Mouse (Mus musculus) hindbrain, embryonic 10.5 days (tissue): ENCODE measurements around the gene Fuk. TPM values are rescaled to one million over a fixed set of nuclear protein-coding genes. Genes with fewer than 3 reads are reported as not detected.
"Not testable (repeated sequence)": the region's sequence is repeated elsewhere in the genome, so short reads cannot be mapped to it uniquely, and the experiment has no call there.

Experiments
- DNase-seq: peaks from one replicate; pipeline ENCODE4 v3.0.0-alpha.2; 2017; ENCODE audit warnings: low spot score
- H3K27ac ChIP-seq: fragments of 300-500 bp; sonication (generic); 2 replicates; pipeline ENCODE4 v1.5.1; 2016; ENCODE audit warnings: mild to moderate bottlenecking, moderate library complexity
- H3K27me3 ChIP-seq: fragments of 300-500 bp; sonication (generic); 2 replicates; pipeline ENCODE4 v1.6.1; 2016; ENCODE audit warnings: mild to moderate bottlenecking; ENCODE audit not compliant: poor library complexity, insufficient read depth, severe bottlenecking
- H3K36me3 ChIP-seq: fragments of 300-500 bp; sonication (generic); 2 replicates; pipeline ENCODE4 v1.6.1; 2016; ENCODE audit warnings: mild to moderate bottlenecking, moderate library complexity
- H3K4me1 ChIP-seq: fragments of 300-500 bp; sonication (generic); replicated peaks from 2 replicates; pipeline ENCODE4 v1.6.1; 2016; ENCODE audit warnings: mild to moderate bottlenecking
- H3K4me3 ChIP-seq: fragments of 300-500 bp; sonication (generic); 2 replicates; pipeline ENCODE4 v1.5.1; 2016; ENCODE audit warnings: mild to moderate bottlenecking, moderate library complexity
- H3K9me3 ChIP-seq: fragments of 300-500 bp; sonication (generic); 2 replicates; pipeline ENCODE4 v1.6.1; 2016; ENCODE audit warnings: mild to moderate bottlenecking, moderate library complexity
- WGBS: fragments of 180-500 bp; shearing (Covaris S2); methylation state at CpG from one replicate; pipeline ENCODE4 v1.1.7; 2016; 5-methylcytosine and 5-hydroxymethylcytosine counted together
- polyA plus RNA-seq: library from polyadenylated mRNA; unstranded; fragments of >200 nt; fragmentation: Nextera tagmentation; extraction: Ambion mirVana; gene quantifications from 2 replicates; pipeline ENCODE4 v1.2.1, GENCODE M21; 2016

The Fuk gene
- polyA plus RNA-seq, 1 experiment from 2014 or later: 11.3 TPM

GRCm38 (mm10) chr8:110888860-110889259, 13.4 kb downstream of the Fuk start:
- WGBS: 93% methylated on average over 16 of the region's 16 CpGs
- Histone ChIP-seq H3K4me3 (no peak overlapping the region), H3K4me1 (peaks cover 9% of the 10 kb centered on the region), H3K27ac (no peak overlapping the region), H3K9me3 (no peaks in the 10 kb centered on the region), H3K36me3 (peaks cover 84% of the 10 kb centered on the region), H3K27me3 (no peaks in the 10 kb centered on the region)
- no peak for DNase-seq

- 94% methylated on average over 8 of the region's 8 CpGs for WGBS
Observed at GRCm38 (mm10) chr8:110888441-110888840, 13.8 kb downstream of the Fuk start.

GRCm38 (mm10) chr8:110887551-110887950, 14.7 kb downstream of the Fuk start:
- DNase-seq: no peak
- WGBS: 88% methylated on average over 10 of the region's 10 CpGs
- peaks cover 84% of the 10 kb centered on the region for H3K36me3 ChIP-seq

More at GRCm38 (mm10) chr8:110888441-110888840, 13.8 kb downstream of the Fuk start:
- Histone ChIP-seq H3K27ac (no peak overlapping the region), H3K27me3 (no peaks in the 10 kb centered on the region), H3K9me3 (no peaks in the 10 kb centered on the region), H3K36me3 (peaks cover 84% of the 10 kb centered on the region), H3K4me3 (no peak overlapping the region), H3K4me1 (peaks cover 9% of the 10 kb centered on the region)
- no peak for DNase-seq

GRCm38 (mm10) chr8:110886634-110887033, 15.7 kb downstream of the Fuk start:
- Histone ChIP-seq H3K27me3 (no peaks in the 10 kb centered on the region), H3K4me3 (no peak overlapping the region), H3K36me3 (peaks cover 88% of the 10 kb centered on the region), H3K9me3 (no peaks in the 10 kb centered on the region), H3K4me1 (peaks cover 9% of the 10 kb centered on the region), H3K27ac (no peak overlapping the region)
- WGBS: 91% methylated on average over 3 of the region's 3 CpGs
- DNase-seq: no peak

More at GRCm38 (mm10) chr8:110887551-110887950, 14.7 kb downstream of the Fuk start:
- H3K27me3 ChIP-seq: no peaks in the 10 kb centered on the region
- no peaks in the 10 kb centered on the region for H3K9me3 ChIP-seq
- H3K4me1 ChIP-seq: peaks cover 9% of the 10 kb centered on the region
- no peak overlapping the region for H3K4me3 ChIP-seq
- H3K27ac ChIP-seq: no peak overlapping the region

GRCm38 (mm10) chr8:110883824-110884223, 18.5 kb downstream of the Fuk start:
- peaks cover 97% of the 10 kb centered on the region for H3K36me3 ChIP-seq

GRCm38 (mm10) chr8:110881741-110882310, 20.5 kb downstream of the Fuk start:
- Histone ChIP-seq H3K4me3 (no peak overlapping the region), H3K9me3 (no peaks in the 10 kb centered on the region), H3K27me3 (no peaks in the 10 kb centered on the region), H3K27ac (no peak overlapping the region), H3K36me3 (peaks cover 100% of the 10 kb centered on the region), H3K4me1 (no peaks in the 10 kb centered on the region)
- DNase-seq: no peak
- 93% methylated on average over 10 of the region's 10 CpGs for WGBS

More at GRCm38 (mm10) chr8:110883824-110884223, 18.5 kb downstream of the Fuk start:
- H3K27ac ChIP-seq: no peak overlapping the region
- no peaks in the 10 kb centered on the region for H3K27me3 ChIP-seq
- no peak overlapping the region for H3K4me3 ChIP-seq
- no peaks in the 10 kb centered on the region for H3K4me1 ChIP-seq
- no peak for DNase-seq
- H3K9me3 ChIP-seq: no peaks in the 10 kb centered on the region
- WGBS: 96% methylated on average over 18 of the region's 18 CpGs

- H3K36me3 ChIP-seq: peaks cover 100% of the 10 kb centered on the region
- 90% methylated on average over 4 of the region's 4 CpGs for WGBS
- DNase-seq: no peak
- no peak overlapping the region for H3K4me3 ChIP-seq
- no peaks in the 10 kb centered on the region for H3K9me3 ChIP-seq
- H3K27ac ChIP-seq: no peak overlapping the region
- no peaks in the 10 kb centered on the region for H3K27me3 ChIP-seq
- H3K4me1 ChIP-seq: no peaks in the 10 kb centered on the region
Observed at GRCm38 (mm10) chr8:110877862-110878261, 24.4 kb downstream of the Fuk start.

- peaks cover 100% of the 10 kb centered on the region for H3K36me3 ChIP-seq
- no peak overlapping the region for H3K4me3 ChIP-seq
- H3K4me1 ChIP-seq: no peaks in the 10 kb centered on the region
- H3K27me3 ChIP-seq: no peaks in the 10 kb centered on the region
- WGBS: 97% methylated on average over 2 of the region's 2 CpGs
- no peak overlapping the region for H3K27ac ChIP-seq
- no peak for DNase-seq
- H3K9me3 ChIP-seq: no peaks in the 10 kb centered on the region
Observed at GRCm38 (mm10) chr8:110870501-110870900, 31.8 kb downstream of the Fuk start.

- H3K27me3 ChIP-seq, H3K4me1 ChIP-seq, H3K9me3 ChIP-seq, H3K4me3 ChIP-seq, H3K27ac ChIP-seq, DNase-seq: not testable (repeated sequence)
- H3K36me3 ChIP-seq: peaks cover 99% of the 10 kb centered on the region
- 96% methylated on average over 7 of the region's 7 CpGs for WGBS
Observed at GRCm38 (mm10) chr8:110861347-110862025, 40.8 kb downstream of the Fuk start.

- Histone ChIP-seq H3K4me1 (no peaks in the 10 kb centered on the region), H3K9me3 (no peaks in the 10 kb centered on the region), H3K4me3 (no peak overlapping the region), H3K36me3 (peaks cover 99% of the 10 kb centered on the region), H3K27ac (no peak overlapping the region), H3K27me3 (no peaks in the 10 kb centered on the region)
- WGBS: 87% methylated on average over 7 of the region's 7 CpGs
- DNase-seq: no peak
Observed at GRCm38 (mm10) chr8:110859651-110860501, 42.4 kb downstream of the Fuk start.

- DNase-seq: no peak
- H3K4me3 ChIP-seq: no peak overlapping the region
- 87% methylated on average over 5 of the region's 5 CpGs for WGBS
- no peak overlapping the region for H3K27ac ChIP-seq
- no peaks in the 10 kb centered on the region for H3K4me1 ChIP-seq
- H3K9me3 ChIP-seq: no peaks in the 10 kb centered on the region
- no peaks in the 10 kb centered on the region for H3K27me3 ChIP-seq
- peaks cover 99% of the 10 kb centered on the region for H3K36me3 ChIP-seq
Observed at GRCm38 (mm10) chr8:110856760-110857461, 45.4 kb downstream of the Fuk start.

GRCm38 (mm10) chr8:110856073-110856472, 46.2 kb downstream of the Fuk start:
- H3K9me3 ChIP-seq, DNase-seq, H3K27ac ChIP-seq, H3K4me3 ChIP-seq, H3K4me1 ChIP-seq, H3K27me3 ChIP-seq: not testable (repeated sequence)
- H3K36me3 ChIP-seq: peaks cover 99% of the 10 kb centered on the region
- 93% methylated on average over 4 of the region's 4 CpGs for WGBS
